Mouse (Mus musculus) embryonic facial prominence, embryonic 11.5 days (tissue): ENCODE measurements around the gene Hnrnpr. TPM values are rescaled to one million over a fixed set of nuclear protein-coding genes. Genes with fewer than 3 reads are reported as not detected.

ENCODE experiments used
- ATAC-seq: fragments of 200-750 bp; cut with Nextera tagmentation; replicated peaks from 2 replicates; pipeline ENCODE4 v1.8.0; 2017; ENCODE audit warnings: low read depth; ENCODE audit not compliant: insufficient number of reproducible peaks, low FRiP score, low TSS enrichment
- DNase-seq: peaks from one replicate; pipeline ENCODE4 v3.0.0-alpha.2; 2015; ENCODE audit warnings: low spot score
- H3K27ac ChIP-seq: fragments of 300-500 bp; sonication (generic); replicated peaks from 2 replicates; pipeline ENCODE4 v1.5.1; 2014; ENCODE audit warnings: mild to moderate bottlenecking, low read depth, low read length, control low read depth
- H3K27me3 ChIP-seq: fragments of 300-500 bp; sonication (generic); 2 replicates; pipeline ENCODE4 v1.6.1; 2014; ENCODE audit warnings: mild to moderate bottlenecking, low read length, moderate library complexity, mixed read lengths; ENCODE audit not compliant: control insufficient read depth, insufficient read depth
- H3K36me3 ChIP-seq: fragments of 300-500 bp; sonication (generic); replicated peaks from 2 replicates; pipeline ENCODE4 v1.6.1; 2014; ENCODE audit warnings: low read depth, mild to moderate bottlenecking, low read length, moderate library complexity, mixed read lengths; ENCODE audit not compliant: control insufficient read depth, insufficient read depth
- H3K4me1 ChIP-seq: fragments of 300-500 bp; sonication (generic); 2 replicates; pipeline ENCODE4 v1.6.1; 2014; ENCODE audit warnings: low read length, mixed read lengths; ENCODE audit not compliant: control insufficient read depth, insufficient read depth
- H3K4me2 ChIP-seq: fragments of 300-500 bp; sonication (generic); 2 replicates; pipeline ENCODE4 v1.6.1; 2014; ENCODE audit warnings: low read depth, mild to moderate bottlenecking, control low read depth, low read length, moderate library complexity
- H3K4me3 ChIP-seq: fragments of 300-500 bp; sonication (generic); 2 replicates; pipeline ENCODE4 v1.5.1; 2014; ENCODE audit warnings: low read depth, low read length, control low read depth
- H3K9ac ChIP-seq: fragments of 300-500 bp; sonication (generic); replicated peaks from 2 replicates; pipeline ENCODE4 v1.6.1; 2014; ENCODE audit warnings: mild to moderate bottlenecking, control low read depth, low read length
- H3K9me3 ChIP-seq: fragments of 300-500 bp; sonication (generic); replicated peaks from 2 replicates; pipeline ENCODE4 v1.6.1; 2016; ENCODE audit warnings: mild to moderate bottlenecking, low read length, inconsistent platforms, mixed read lengths; ENCODE audit not compliant: control insufficient read depth
- WGBS: fragments of 180-500 bp; shearing (Covaris S2); extraction: QIAGEN DNeasy Blood & Tissue Kit; methylation state at CpG from one replicate; pipeline ENCODE4 v1.1.7; 2014; 5-methylcytosine and 5-hydroxymethylcytosine counted together
- polyA plus RNA-seq: library from polyadenylated mRNA; unstranded; fragments of >200 nt; fragmentation: Nextera tagmentation; extraction: Ambion mirVana; gene quantifications from 2 replicates; pipeline ENCODE4 v1.2.1, GENCODE M21; 2014

Gene Hnrnpr
- polyA plus RNA-seq, 1 experiment from 2014 or later = 203 TPM

- no peaks in the 10 kb centered on the region for H3K4me1 ChIP-seq
- H3K27me3 ChIP-seq = no peaks in the 10 kb centered on the region
- peak overlapping the region; percentile 46 for H3K4me2 ChIP-seq
- peak; percentile 7 for ATAC-seq
- peak overlapping the region; percentile 98 for H3K27ac ChIP-seq
- peak overlapping the region; percentile 100 for H3K9ac ChIP-seq
- DNase-seq = peak; percentile 63
- no peaks in the 10 kb centered on the region for H3K36me3 ChIP-seq
- no peaks in the 10 kb centered on the region for H3K9me3 ChIP-seq
- under 1% methylated on average over 61 of the region's 81 CpGs for WGBS
- peak overlapping the region; percentile 95 for H3K4me3 ChIP-seq
These were observed 579 bp downstream of the Hnrnpr start for GRCm38 (mm10) chr4:136311042-136311999.

- no peaks in the 10 kb centered on the region for H3K27me3 ChIP-seq
- DNase-seq = no peak
- no peaks in the 10 kb centered on the region for H3K4me1 ChIP-seq
- peak overlapping the region; percentile 5; the same call in 1 of the 2 replicates for H3K9ac ChIP-seq
- H3K27ac ChIP-seq = no peak overlapping the region
- no peak for ATAC-seq
- H3K4me2 ChIP-seq = peak overlapping the region; percentile 35
- H3K36me3 ChIP-seq = peaks cover 5% of the 10 kb centered on the region; the same call in 1 of the 2 replicates
- no peaks in the 10 kb centered on the region for H3K9me3 ChIP-seq
- H3K4me3 ChIP-seq = peak overlapping the region; percentile 95
- 32% methylated on average over 4 of the region's 4 CpGs for WGBS
These were observed 1.9 kb downstream of the Hnrnpr start for GRCm38 (mm10) chr4:136312616-136313015.

GRCm38 (mm10) chr4:136317667-136318066 is 6.9 kb downstream of the Hnrnpr start:
- Histone ChIP-seq H3K27ac (no peak overlapping the region), H3K27me3 (no peaks in the 10 kb centered on the region), H3K36me3 (peaks cover 16% of the 10 kb centered on the region), H3K4me1 (no peaks in the 10 kb centered on the region), H3K9me3 (no peaks in the 10 kb centered on the region), H3K9ac (no peak overlapping the region), H3K4me3 (no peak overlapping the region), H3K4me2 (no peak overlapping the region)
- WGBS = 89% methylated on average over 4 of the region's 4 CpGs
- ATAC-seq (no peak), DNase-seq (no peak)

DNA sequence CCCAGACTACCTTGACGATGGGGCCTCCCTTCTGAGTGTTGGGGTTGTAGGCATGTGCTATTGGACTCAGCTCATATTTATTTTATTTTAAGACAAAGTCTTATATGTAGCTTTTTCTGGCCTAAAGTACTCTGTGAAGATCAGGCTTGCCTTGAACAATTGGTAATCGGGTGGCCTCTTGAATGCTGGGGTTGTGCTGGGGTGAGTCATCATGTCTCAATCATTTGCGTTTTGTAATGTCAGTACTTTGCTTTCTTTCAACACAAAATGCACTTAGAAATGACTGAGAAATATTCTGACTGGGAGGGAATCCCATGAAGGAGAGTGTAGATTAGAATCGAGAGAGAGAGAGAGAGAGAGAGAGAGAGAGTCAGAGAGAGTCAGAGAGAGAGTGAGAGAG is 9.3 kb downstream of the Hnrnpr start:
- ATAC-seq (no peak), DNase-seq (no peak)
- 92% methylated on average over 4 of the region's 4 CpGs for WGBS
- Histone ChIP-seq H3K9ac (no peak overlapping the region), H3K4me2 (no peak overlapping the region), H3K27ac (no peak overlapping the region), H3K4me1 (no peaks in the 10 kb centered on the region), H3K4me3 (no peak overlapping the region), H3K36me3 (peaks cover 16% of the 10 kb centered on the region), H3K9me3 (no peaks in the 10 kb centered on the region), H3K27me3 (no peaks in the 10 kb centered on the region)

DNA sequence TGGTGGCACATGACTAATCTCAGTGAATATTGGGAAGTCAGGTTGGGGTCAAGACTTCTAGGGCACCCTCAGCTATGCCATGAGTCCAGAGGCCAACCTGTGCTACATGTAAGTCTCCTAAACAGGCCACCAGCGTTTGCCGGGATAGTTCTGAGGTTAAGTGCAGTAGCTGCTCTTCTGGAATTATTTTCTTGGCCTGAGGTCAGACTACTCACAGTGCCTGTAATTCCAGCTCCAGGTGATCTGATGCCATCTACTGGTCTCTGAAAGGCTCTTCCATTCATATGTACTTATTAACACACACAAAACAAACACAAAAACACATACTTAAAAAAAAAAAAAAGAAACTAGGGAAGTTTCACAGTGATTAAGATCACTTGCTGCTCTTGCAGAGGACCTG is 13.5 kb downstream of the Hnrnpr start:
- 58% methylated on average over 2 of the region's 2 CpGs for WGBS
- DNase-seq = no peak
- Histone ChIP-seq H3K9ac (no peak overlapping the region), H3K36me3 (peaks cover 6% of the 10 kb centered on the region), H3K4me3 (no peak overlapping the region), H3K27ac (no peak overlapping the region), H3K27me3 (no peaks in the 10 kb centered on the region), H3K4me1 (no peaks in the 10 kb centered on the region), H3K4me2 (no peak overlapping the region), H3K9me3 (no peaks in the 10 kb centered on the region)
- ATAC-seq = no peak

GRCm38 (mm10) chr4:136327238-136327637 is 16.5 kb downstream of the Hnrnpr start:
- no peaks in the 10 kb centered on the region for H3K27me3 ChIP-seq
- H3K4me2 ChIP-seq = no peak overlapping the region
- no peak for DNase-seq
- H3K4me3 ChIP-seq = no peak overlapping the region
- H3K9me3 ChIP-seq = no peaks in the 10 kb centered on the region
- no peak overlapping the region for H3K27ac ChIP-seq
- H3K36me3 ChIP-seq = peaks cover 6% of the 10 kb centered on the region
- ATAC-seq = no peak
- no peak overlapping the region for H3K9ac ChIP-seq
- 93% methylated on average over 5 of the region's 5 CpGs for WGBS
- H3K4me1 ChIP-seq = no peaks in the 10 kb centered on the region

- DNase-seq (no peak), ATAC-seq (no peak)
- peaks cover 6% of the 10 kb centered on the region for H3K36me3 ChIP-seq
- no peak overlapping the region for H3K4me2 ChIP-seq
- no peak overlapping the region for H3K9ac ChIP-seq
- H3K27me3 ChIP-seq = no peaks in the 10 kb centered on the region
- no peak overlapping the region for H3K4me3 ChIP-seq
- no peak overlapping the region for H3K27ac ChIP-seq
- H3K4me1 ChIP-seq = no peaks in the 10 kb centered on the region
- no peaks in the 10 kb centered on the region for H3K9me3 ChIP-seq
These were observed 17.4 kb downstream of the Hnrnpr start for GRCm38 (mm10) chr4:136328115-136328514.

DNA sequence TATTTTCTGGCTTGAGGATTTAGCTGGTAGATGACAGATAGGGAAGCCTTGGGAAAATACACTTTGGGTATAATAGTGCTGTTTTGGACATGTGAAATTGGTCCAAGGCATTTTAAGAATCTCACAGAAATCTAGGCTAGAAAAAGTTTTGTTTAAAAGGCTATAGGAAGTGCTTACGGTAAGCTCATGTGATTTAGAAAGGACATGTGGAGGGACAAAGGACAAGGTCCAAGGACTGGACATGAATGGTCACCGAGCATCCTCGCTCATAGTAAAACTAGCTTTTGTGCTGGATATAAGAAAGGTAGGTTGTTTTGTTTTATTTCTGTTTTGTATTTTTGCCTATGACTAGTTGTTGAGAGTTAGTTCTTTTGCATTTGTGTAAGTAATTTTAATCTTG is 21.0 kb downstream of the Hnrnpr start:
- Histone ChIP-seq H3K27me3 (no peaks in the 10 kb centered on the region), H3K9ac (no peak overlapping the region), H3K36me3 (peaks cover 9% of the 10 kb centered on the region), H3K4me2 (no peak overlapping the region), H3K4me3 (no peak overlapping the region), H3K27ac (no peak overlapping the region), H3K9me3 (no peaks in the 10 kb centered on the region), H3K4me1 (no peaks in the 10 kb centered on the region)
- WGBS = 97% methylated on average over 3 of the region's 3 CpGs
- ATAC-seq (no peak), DNase-seq (no peak)
